Mouse (Mus musculus) thymus, adult 2 months (tissue): ENCODE measurements around the gene Lrrc8a.

Experiments used
- CTCF ChIP-seq: fragments of 200-500 bp; IDR thresholded peaks from 2 replicates; pipeline ENCODE4 v1.5.1; 2012; ENCODE audit warnings: mild to moderate bottlenecking, control low read depth, low read length, moderate library complexity, borderline replicate concordance; ENCODE audit not compliant: control insufficient read depth, poor library complexity, insufficient read depth; ENCODE audit errors: extremely low read depth
- POLR2A ChIP-seq: fragments of 200-500 bp; IDR thresholded peaks from 2 replicates; pipeline ENCODE4 v1.6.1; 2012; ENCODE audit warnings: mild to moderate bottlenecking, low read length, control low read depth, moderate library complexity; ENCODE audit not compliant: control insufficient read depth, poor library complexity, insufficient read depth; ENCODE audit errors: extremely low read depth

GRCm38 (mm10) chr2:30216293-30216692, 21.2 kb upstream of the Lrrc8a start:
- TF ChIP-seq CTCF: no peak
- no peak for TF ChIP-seq POLR2A
